Mouse (Mus musculus): ENCODE data around the gene Atp7b. TPM values are rescaled to one million over a fixed set of nuclear protein-coding genes. Genes with fewer than 3 reads are reported as not detected.

The Atp7b gene
- polyA plus RNA-seq, 1 experiment from 2014 or later = 2.6 TPM

GRCm38 (mm10) chr8:21955321-21955720 lies 104.8 kb downstream of the Atp7b start:
- 3% methylated on average over 9 of the region's 9 CpGs for WGBS
- Histone ChIP-seq H3K36me3 (ENCODE audit: control insufficient read depth, insufficient read depth, low read length) (no peaks in the 10 kb centered on the region), H3K4me1 (replicated peaks; ENCODE audit: control insufficient read depth, insufficient read depth, low read length) (no peaks in the 10 kb centered on the region), H3K4me3 (ENCODE audit: low read length) (no peak overlapping the region), H3K9ac (ENCODE audit: low read length) (no peak overlapping the region), H3K27ac (ENCODE audit: low read length) (no peak overlapping the region), H3K9me3 (ENCODE audit: control insufficient read depth, low read length) (no peaks in the 10 kb centered on the region), H3K4me2 (ENCODE audit: low read depth, low read length) (no peak overlapping the region), H3K27me3 (ENCODE audit: control insufficient read depth, insufficient read depth, low read depth, low read length) (no peaks in the 10 kb centered on the region)
- no peak for ATAC-seq (ENCODE audit: low read depth)

GRCm38 (mm10) chr8:21947311-21948017 lies 112.6 kb downstream of the Atp7b start:
- Histone ChIP-seq H3K9ac (ENCODE audit: low read length) (no peak overlapping the region), H3K27ac (ENCODE audit: low read length) (no peak overlapping the region), H3K4me3 (ENCODE audit: low read length) (no peak overlapping the region), H3K4me1 (replicated peaks; ENCODE audit: control insufficient read depth, insufficient read depth, low read length) (no peaks in the 10 kb centered on the region), H3K27me3 (ENCODE audit: control insufficient read depth, insufficient read depth, low read depth, low read length) (no peaks in the 10 kb centered on the region), H3K9me3 (ENCODE audit: control insufficient read depth, low read length) (no peaks in the 10 kb centered on the region), H3K36me3 (ENCODE audit: control insufficient read depth, insufficient read depth, low read length) (no peaks in the 10 kb centered on the region), H3K4me2 (ENCODE audit: low read depth, low read length) (no peak overlapping the region)
- ATAC-seq (ENCODE audit: low read depth) = no peak
- 53% methylated on average over 9 of the region's 9 CpGs for WGBS

- H3K27ac ChIP-seq (ENCODE audit: low read length) = no peak within 1 kb of the TSS
- no peaks in the 10 kb centered on the region for H3K9me3 ChIP-seq (ENCODE audit: control insufficient read depth, low read length)
- no peaks in the 10 kb centered on the region for H3K36me3 ChIP-seq (ENCODE audit: control insufficient read depth, insufficient read depth, low read length)
- H3K4me1 ChIP-seq (replicated peaks; ENCODE audit: control insufficient read depth, insufficient read depth, low read length) = no peaks in the 10 kb centered on the region
- ATAC-seq (ENCODE audit: low read depth) = no peak
- no peaks in the 10 kb centered on the region for H3K27me3 ChIP-seq (ENCODE audit: control insufficient read depth, insufficient read depth, low read depth, low read length)
- H3K4me2 ChIP-seq (ENCODE audit: low read depth, low read length) = no peak within 1 kb of the TSS
- H3K4me3 ChIP-seq (ENCODE audit: low read length) = no peak within 1 kb of the TSS
- H3K9ac ChIP-seq (ENCODE audit: low read length) = no peak within 1 kb of the TSS
- 86% methylated on average over 6 of the region's 6 CpGs for WGBS
Measured at GRCm38 (mm10) chr8:21946462-21946861, 113.6 kb downstream of the Atp7b start, which contains the start of gene Defb13. TSS of gene Defb13 (plus strand) at chr8:21946762.

Other genes starting within 250 kb of the Atp7b start
- gene Defb50, start 236.8 kb downstream of the Atp7b start, polyA plus RNA-seq (2015; fragmentation: Nextera tagmentation; extraction: Ambion mirVana) = not detected in 2 replicates
- gene Defb2, start 220.4 kb downstream of the Atp7b start, polyA plus RNA-seq (2015; fragmentation: Nextera tagmentation; extraction: Ambion mirVana) = not detected in 2 replicates
- not detected in 2 replicates for gene Defb10, start 201.4 kb downstream of the Atp7b start, polyA plus RNA-seq (2015; fragmentation: Nextera tagmentation; extraction: Ambion mirVana)
- not detected in 2 replicates for gene Defb9, start 174.9 kb downstream of the Atp7b start, polyA plus RNA-seq (2015; fragmentation: Nextera tagmentation; extraction: Ambion mirVana)
- gene Defb11, start 153.9 kb downstream of the Atp7b start, polyA plus RNA-seq (2015; fragmentation: Nextera tagmentation; extraction: Ambion mirVana) = not detected in 2 replicates
- not detected in 2 replicates for gene Defb15, start 127.6 kb downstream of the Atp7b start, polyA plus RNA-seq (2015; fragmentation: Nextera tagmentation; extraction: Ambion mirVana)
- not detected in 2 replicates for gene Defb35, start 122.0 kb downstream of the Atp7b start, polyA plus RNA-seq (2015; fragmentation: Nextera tagmentation; extraction: Ambion mirVana)
- gene Defb13, start 113.5 kb downstream of the Atp7b start, polyA plus RNA-seq (2015; fragmentation: Nextera tagmentation; extraction: Ambion mirVana) = not detected in 2 replicates
- not detected in 2 replicates for gene Fam90a1a, start 101.6 kb downstream of the Atp7b start, polyA plus RNA-seq (2015; fragmentation: Nextera tagmentation; extraction: Ambion mirVana)
- not detected in 2 replicates for gene Ccdc70, start 90.5 kb downstream of the Atp7b start, polyA plus RNA-seq (2015; fragmentation: Nextera tagmentation; extraction: Ambion mirVana)
- 27.9 and 30.1 TPM in 2 replicates for gene Alg11, start 416 bp upstream of the Atp7b start, polyA plus RNA-seq (2015; fragmentation: Nextera tagmentation; extraction: Ambion mirVana)
- 2.0 and 3.1 TPM in 2 replicates for gene Nek5, start 64.7 kb upstream of the Atp7b start, polyA plus RNA-seq (2015; fragmentation: Nextera tagmentation; extraction: Ambion mirVana)
- 5.1 and 5.6 TPM in 2 replicates for gene Nek3, start 106.1 kb upstream of the Atp7b start, polyA plus RNA-seq (2015; fragmentation: Nextera tagmentation; extraction: Ambion mirVana)
- 55.0 and 55.5 TPM in 2 replicates for gene Ckap2, start 125.5 kb upstream of the Atp7b start, polyA plus RNA-seq (2015; fragmentation: Nextera tagmentation; extraction: Ambion mirVana)
- gene Vps36, start 132.5 kb upstream of the Atp7b start, polyA plus RNA-seq (2015; fragmentation: Nextera tagmentation; extraction: Ambion mirVana) = 47.0 and 47.3 TPM in 2 replicates
- 34.4 and 35.0 TPM in 2 replicates for gene Thsd1, start 167.0 kb upstream of the Atp7b start, polyA plus RNA-seq (2015; fragmentation: Nextera tagmentation; extraction: Ambion mirVana)
- gene Tpte, start 223.1 kb upstream of the Atp7b start, polyA plus RNA-seq (2015; fragmentation: Nextera tagmentation; extraction: Ambion mirVana) = not detected in 2 replicates